Mouse (Mus musculus): ENCODE data around the gene Mbd5.

Gene Mbd5

GRCm38 (mm10) chr2:49264092-49264491 is 314.8 kb downstream of the Mbd5 start:
- TF ChIP-seq GATA4 (IDR thresholded peaks at IDR 0.05; ENCODE audit: insufficient replicate concordance, low read length), result no peak

GRCm38 (mm10) chr2:49272295-49272967 is 323.1 kb downstream of the Mbd5 start:
- TF ChIP-seq GATA4 (IDR thresholded peaks at IDR 0.05; ENCODE audit: insufficient replicate concordance, low read length), result no peak

- TF ChIP-seq GATA4 (IDR thresholded peaks at IDR 0.05; ENCODE audit: insufficient replicate concordance, low read length), result no peak
Measured at GRCm38 (mm10) chr2:49276017-49276722, 326.9 kb downstream of the Mbd5 start.

GRCm38 (mm10) chr2:49280496-49280895 is 331.2 kb downstream of the Mbd5 start:
- TF ChIP-seq GATA4 (IDR thresholded peaks at IDR 0.05; ENCODE audit: insufficient replicate concordance, low read length), result no peak

GRCm38 (mm10) chr2:49283583-49283982 is 334.3 kb downstream of the Mbd5 start:
- TF ChIP-seq GATA4 (IDR thresholded peaks at IDR 0.05; ENCODE audit: insufficient replicate concordance, low read length), result no peak

GRCm38 (mm10) chr2:49286965-49287364 is 337.7 kb downstream of the Mbd5 start:
- no peak for TF ChIP-seq GATA4 (IDR thresholded peaks at IDR 0.05; ENCODE audit: insufficient replicate concordance, low read length)

- TF ChIP-seq GATA4 (IDR thresholded peaks at IDR 0.05; ENCODE audit: insufficient replicate concordance, low read length), result no peak
Measured at GRCm38 (mm10) chr2:49291709-49292108, 342.4 kb downstream of the Mbd5 start.

- TF ChIP-seq GATA4 (IDR thresholded peaks at IDR 0.05; ENCODE audit: insufficient replicate concordance, low read length), result no peak
Measured at GRCm38 (mm10) chr2:49312629-49313447, 363.5 kb downstream of the Mbd5 start.

GRCm38 (mm10) chr2:49333594-49333993 is 384.3 kb downstream of the Mbd5 start:
- TF ChIP-seq GATA4 (IDR thresholded peaks at IDR 0.05; ENCODE audit: insufficient replicate concordance, low read length), result no peak

- TF ChIP-seq GATA4 (IDR thresholded peaks at IDR 0.05; ENCODE audit: insufficient replicate concordance, low read length), result no peak
Measured at GRCm38 (mm10) chr2:49335267-49335666, 386.0 kb downstream of the Mbd5 start.

GRCm38 (mm10) chr2:49344287-49344686 is 395.0 kb downstream of the Mbd5 start:
- TF ChIP-seq GATA4 (IDR thresholded peaks at IDR 0.05; ENCODE audit: insufficient replicate concordance, low read length), result no peak

- no peak for TF ChIP-seq GATA4 (IDR thresholded peaks at IDR 0.05; ENCODE audit: insufficient replicate concordance, low read length)
Measured at GRCm38 (mm10) chr2:49345786-49346185, 396.5 kb downstream of the Mbd5 start.

- no peak for TF ChIP-seq GATA4 (IDR thresholded peaks at IDR 0.05; ENCODE audit: insufficient replicate concordance, low read length)
Measured at GRCm38 (mm10) chr2:49349813-49350212, 400.5 kb downstream of the Mbd5 start.

GRCm38 (mm10) chr2:49350852-49351251 is 401.5 kb downstream of the Mbd5 start:
- TF ChIP-seq GATA4 (IDR thresholded peaks at IDR 0.05; ENCODE audit: insufficient replicate concordance, low read length), result no peak

GRCm38 (mm10) chr2:49354066-49354465 is 404.8 kb downstream of the Mbd5 start:
- TF ChIP-seq GATA4 (IDR thresholded peaks at IDR 0.05; ENCODE audit: insufficient replicate concordance, low read length), result no peak

- no peak for TF ChIP-seq GATA4 (IDR thresholded peaks at IDR 0.05; ENCODE audit: insufficient replicate concordance, low read length)
Measured at GRCm38 (mm10) chr2:49355867-49356266, 406.6 kb downstream of the Mbd5 start.

Measured in liver, adult (tissue).